Mouse (Mus musculus): ENCODE results near the gene Spry1. TPM values are rescaled to one million over a fixed set of nuclear protein-coding genes. Genes with fewer than 3 reads are reported as not detected.
"Not testable (repeated sequence)": the region's sequence is repeated elsewhere in the genome, so short reads cannot be mapped to it uniquely, and the experiment has no call there.

Gene Spry1
- polyA plus RNA-seq (2016; fragmentation: Nextera tagmentation; extraction: Ambion mirVana), result 6.9 and 7.1 TPM in 2 replicates

- Histone ChIP-seq H3K27me3 (peaks cover 17% of the 10 kb centered on the region), H3K36me3 (peaks cover 13% of the 10 kb centered on the region), H3K27ac (peak within 1 kb of the TSS; percentile 89), H3K9ac (peak within 1 kb of the TSS; percentile 74), H3K4me2 (replicated peaks) (peak within 1 kb of the TSS; percentile 90), H3K4me1 (peaks cover 25% of the 10 kb centered on the region), H3K9me3 (replicated peaks) (no peaks in the 10 kb centered on the region), H3K4me3 (peak within 1 kb of the TSS; percentile 83)
- under 1% methylated on average over 38 of the region's 38 CpGs for WGBS
- ATAC-seq (ENCODE audit: low FRiP score), result peak; percentile 91
Measured at GRCm38 (mm10) chr3:37639690-37640089, at the start of gene Spry1. Gene Spry1, plus strand, starts transcription at chr3:37639947.

DNA sequence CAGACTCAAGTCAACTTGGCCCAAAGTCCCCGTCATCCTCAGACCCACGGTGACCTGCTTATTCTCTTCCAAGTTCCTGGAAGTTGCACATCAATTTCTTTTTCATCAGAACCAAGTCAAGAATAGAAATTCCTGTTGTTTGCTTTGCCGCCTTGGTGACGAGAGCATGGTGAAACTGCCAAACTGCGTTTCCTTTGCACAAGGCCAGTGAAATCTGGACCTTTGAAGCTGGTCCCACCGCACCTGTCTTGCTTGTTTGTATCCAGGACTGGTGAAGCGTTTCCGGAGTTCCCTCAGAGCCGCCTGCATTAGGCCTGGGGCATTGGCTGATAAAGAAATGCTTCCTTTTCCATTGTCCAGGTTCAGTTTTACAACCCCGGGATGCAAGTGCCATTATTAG, 44.0 kb upstream of the Spry1 start:
- 78% methylated on average over 10 of the region's 10 CpGs for WGBS
- no peaks in the 10 kb centered on the region for H3K4me1 ChIP-seq
- ATAC-seq (ENCODE audit: low FRiP score), result no peak

GRCm38 (mm10) chr3:37596519-37596918, 43.2 kb upstream of the Spry1 start:
- no peak overlapping the region for H3K4me2 ChIP-seq (replicated peaks)
- 65% methylated on average over 6 of the region's 6 CpGs for WGBS
- no peak overlapping the region for H3K4me3 ChIP-seq
- H3K27ac ChIP-seq, result no peak overlapping the region
- H3K27me3 ChIP-seq, result no peaks in the 10 kb centered on the region
- H3K9me3 ChIP-seq (replicated peaks), result no peaks in the 10 kb centered on the region
- H3K36me3 ChIP-seq, result no peaks in the 10 kb centered on the region
- ATAC-seq (ENCODE audit: low FRiP score), result no peak
- H3K9ac ChIP-seq, result no peak overlapping the region
- no peaks in the 10 kb centered on the region for H3K4me1 ChIP-seq

More for the DNA sequence above, 44.0 kb upstream of the Spry1 start:
- Histone ChIP-seq H3K4me3 (no peak overlapping the region), H3K27me3 (no peaks in the 10 kb centered on the region), H3K36me3 (no peaks in the 10 kb centered on the region), H3K27ac (no peak overlapping the region), H3K9ac (no peak overlapping the region), H3K4me2 (replicated peaks) (no peak overlapping the region), H3K9me3 (replicated peaks) (no peaks in the 10 kb centered on the region)

GRCm38 (mm10) chr3:37597200-37597599, 42.5 kb upstream of the Spry1 start:
- Histone ChIP-seq H3K27me3 (no peaks in the 10 kb centered on the region), H3K36me3 (no peaks in the 10 kb centered on the region), H3K27ac (no peak overlapping the region), H3K4me1 (no peaks in the 10 kb centered on the region), H3K9me3 (replicated peaks) (no peaks in the 10 kb centered on the region), H3K9ac (no peak overlapping the region), H3K4me2 (replicated peaks) (no peak overlapping the region), H3K4me3 (no peak overlapping the region)
- WGBS, result 82% methylated on average over 5 of the region's 5 CpGs
- no peak for ATAC-seq (ENCODE audit: low FRiP score)

DNA sequence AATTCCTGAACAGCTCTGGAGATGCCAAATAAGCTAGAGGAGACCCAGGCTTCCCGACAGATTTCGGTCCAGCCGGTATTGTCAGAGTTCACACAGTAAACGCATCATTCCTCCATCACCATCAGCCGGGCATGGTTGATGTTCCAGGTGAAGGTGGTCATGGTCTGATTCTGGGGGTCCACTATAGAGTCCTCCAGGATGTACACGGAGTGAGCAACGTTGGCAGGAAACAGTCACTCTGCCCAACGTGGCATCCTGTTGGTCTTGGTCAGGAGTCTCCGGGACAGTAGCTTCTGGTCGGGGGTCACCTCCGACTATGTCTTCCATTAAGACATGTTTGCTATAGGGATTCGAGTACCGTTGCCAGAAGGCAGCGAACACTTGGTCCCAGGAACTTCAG, 40.1 kb upstream of the Spry1 start:
- H3K27ac ChIP-seq; H3K9ac ChIP-seq; ATAC-seq (ENCODE audit: low FRiP score); H3K27me3 ChIP-seq; H3K36me3 ChIP-seq; H3K4me1 ChIP-seq; H3K9me3 ChIP-seq (replicated peaks); H3K4me3 ChIP-seq; H3K4me2 ChIP-seq (replicated peaks): not testable (repeated sequence)
- WGBS, result 94% methylated on average over 14 of the region's 14 CpGs

- H3K4me1 ChIP-seq, result peaks cover 5% of the 10 kb centered on the region
- no peak overlapping the region for H3K27ac ChIP-seq
- no peak overlapping the region for H3K9ac ChIP-seq
- H3K9me3 ChIP-seq (replicated peaks), result peaks cover 3% of the 10 kb centered on the region; the same call in 1 of the 2 replicates
- no peak overlapping the region for H3K4me2 ChIP-seq (replicated peaks)
- no peaks in the 10 kb centered on the region for H3K27me3 ChIP-seq
- WGBS, result 95% methylated on average over 9 of the region's 9 CpGs
- ATAC-seq (ENCODE audit: low FRiP score), result no peak
- no peak overlapping the region for H3K4me3 ChIP-seq
- no peaks in the 10 kb centered on the region for H3K36me3 ChIP-seq
Measured at GRCm38 (mm10) chr3:37602356-37602755, 37.4 kb upstream of the Spry1 start.

DNA sequence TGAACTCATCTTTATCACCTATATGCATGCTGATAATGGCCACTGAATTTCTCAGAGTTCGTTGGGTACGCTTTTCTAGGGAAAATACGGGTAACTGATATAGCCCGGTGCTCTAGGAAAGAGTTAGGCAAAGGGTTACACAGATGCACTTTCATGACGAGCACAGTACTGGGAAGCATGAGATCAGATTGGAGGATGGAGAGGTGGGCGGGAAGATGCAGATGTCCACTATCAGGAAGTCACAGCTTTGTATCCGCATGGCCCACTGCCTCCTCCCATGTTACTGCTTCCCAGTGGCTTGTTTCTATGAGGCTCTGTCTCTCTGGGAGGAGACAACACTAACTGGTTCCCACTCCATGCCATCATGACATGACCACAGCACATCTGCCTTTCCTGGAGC, 36.9 kb upstream of the Spry1 start:
- peaks cover 5% of the 10 kb centered on the region for H3K4me1 ChIP-seq
- peaks cover 3% of the 10 kb centered on the region; the same call in 1 of the 2 replicates for H3K9me3 ChIP-seq (replicated peaks)
- no peaks in the 10 kb centered on the region for H3K27me3 ChIP-seq
- 84% methylated on average over 7 of the region's 7 CpGs for WGBS
- ATAC-seq (ENCODE audit: low FRiP score), result no peak
- no peak overlapping the region for H3K4me3 ChIP-seq
- no peak overlapping the region for H3K4me2 ChIP-seq (replicated peaks)
- H3K9ac ChIP-seq, result no peak overlapping the region
- H3K27ac ChIP-seq, result no peak overlapping the region
- no peaks in the 10 kb centered on the region for H3K36me3 ChIP-seq

GRCm38 (mm10) chr3:37603541-37603940, 36.2 kb upstream of the Spry1 start:
- no peak overlapping the region for H3K9ac ChIP-seq
- WGBS, result 83% methylated on average over 3 of the region's 3 CpGs
- no peaks in the 10 kb centered on the region for H3K36me3 ChIP-seq
- ATAC-seq (ENCODE audit: low FRiP score), result no peak
- no peak overlapping the region for H3K27ac ChIP-seq
- no peak overlapping the region for H3K4me3 ChIP-seq
- peaks cover 5% of the 10 kb centered on the region for H3K4me1 ChIP-seq
- no peaks in the 10 kb centered on the region for H3K27me3 ChIP-seq
- H3K4me2 ChIP-seq (replicated peaks), result no peak overlapping the region
- H3K9me3 ChIP-seq (replicated peaks), result peaks cover 3% of the 10 kb centered on the region; the same call in 1 of the 2 replicates

DNA sequence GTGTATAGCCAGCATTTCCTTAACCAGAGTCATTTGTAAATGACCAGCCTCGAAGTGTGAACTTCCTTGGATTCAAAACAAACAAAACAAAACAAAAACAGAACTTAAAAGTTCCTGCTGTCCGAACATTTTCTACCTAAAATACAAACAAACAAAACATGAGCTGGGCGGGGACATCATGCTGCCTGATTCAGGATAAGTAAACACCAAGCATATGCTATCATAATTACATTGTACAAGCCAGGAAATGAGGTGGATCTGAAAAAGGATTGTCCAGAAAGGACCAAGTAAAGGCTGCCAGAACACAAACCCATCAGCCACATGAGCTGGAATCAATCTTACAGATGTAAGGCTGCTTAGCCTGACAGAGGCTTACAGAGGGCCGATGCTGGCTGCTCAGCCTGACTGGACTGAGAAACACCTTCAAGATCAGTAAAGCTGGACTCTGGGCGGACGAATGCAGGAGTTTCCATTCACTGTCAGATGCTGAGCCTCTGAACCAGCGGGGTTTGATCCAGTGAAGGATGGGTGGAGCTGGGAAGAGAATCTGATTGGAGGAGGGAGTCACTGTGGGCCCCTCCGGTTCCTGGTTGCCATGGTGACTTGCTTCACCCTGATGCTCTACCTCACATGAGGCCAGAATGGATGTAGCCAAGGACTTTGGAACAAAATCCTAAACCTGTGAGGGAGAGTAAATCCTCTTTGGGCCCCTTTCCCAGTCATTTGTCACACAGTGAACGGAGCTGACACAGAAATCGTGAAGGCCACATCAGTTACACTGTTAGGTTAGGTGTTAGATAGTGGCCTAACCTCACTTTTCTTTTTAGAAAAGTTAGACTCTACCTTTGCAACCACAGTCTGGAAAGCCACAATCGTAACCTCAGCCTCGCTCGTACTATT, 34.5 kb upstream of the Spry1 start:
- Histone ChIP-seq H3K36me3 (no peaks in the 10 kb centered on the region), H3K9me3 (replicated peaks) (peaks cover 7% of the 10 kb centered on the region; the same call in 1 of the 2 replicates), H3K4me2 (replicated peaks) (no peak overlapping the region), H3K4me3 (no peak overlapping the region), H3K27ac (no peak overlapping the region), H3K27me3 (no peaks in the 10 kb centered on the region), H3K4me1 (peaks cover 5% of the 10 kb centered on the region), H3K9ac (no peak overlapping the region)
- no peak for ATAC-seq (ENCODE audit: low FRiP score)
- WGBS, result 71% methylated on average over 13 of the region's 13 CpGs

DNA sequence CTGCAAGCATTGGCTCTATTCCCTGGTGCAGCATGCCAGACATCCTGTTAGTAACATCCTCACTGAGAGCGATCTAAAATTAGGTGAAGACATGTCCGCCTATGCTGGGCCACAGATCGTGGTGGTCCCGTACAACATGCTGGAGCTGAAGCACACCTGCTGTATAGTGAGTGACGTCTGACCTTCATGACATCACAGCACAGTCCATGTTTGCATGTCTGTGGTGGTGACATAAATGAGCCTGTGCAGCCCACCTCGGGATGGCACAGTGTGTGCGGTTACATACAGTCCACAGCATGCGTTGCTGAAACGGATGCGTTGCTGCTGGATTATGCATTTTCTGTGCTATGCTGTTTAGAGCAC, 33.9 kb upstream of the Spry1 start:
- ATAC-seq (ENCODE audit: low FRiP score), result no peak

DNA sequence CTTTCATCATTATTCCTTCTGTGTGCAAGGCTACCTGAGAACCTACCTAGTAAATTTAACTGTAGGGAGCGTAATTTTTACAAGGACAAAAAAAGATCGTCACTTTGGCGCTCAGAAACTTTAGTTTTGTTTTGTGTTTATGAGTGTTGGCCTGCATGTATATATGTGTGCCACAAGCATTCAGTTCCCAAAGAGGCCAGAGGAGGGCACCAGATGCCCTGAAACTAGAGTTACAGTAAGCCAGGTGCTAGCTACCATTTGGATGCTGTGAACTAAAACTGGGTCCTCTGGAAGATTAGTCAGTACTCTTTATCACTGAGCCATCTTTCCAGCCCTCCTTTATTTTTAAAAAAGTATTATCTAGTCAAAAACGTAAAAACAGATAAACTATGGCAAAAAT, 30.8 kb upstream of the Spry1 start:
- H3K9me3 ChIP-seq (replicated peaks), result peaks cover 8% of the 10 kb centered on the region; the same call in 1 of the 2 replicates
- H3K9ac ChIP-seq, result no peak overlapping the region
- WGBS, result 87% methylated on average over 4 of the region's 4 CpGs
- H3K4me2 ChIP-seq (replicated peaks), result no peak overlapping the region
- no peaks in the 10 kb centered on the region for H3K27me3 ChIP-seq
- H3K36me3 ChIP-seq, result no peaks in the 10 kb centered on the region
- H3K4me3 ChIP-seq, result no peak overlapping the region
- H3K4me1 ChIP-seq, result peaks cover 9% of the 10 kb centered on the region
- no peak overlapping the region for H3K27ac ChIP-seq
- ATAC-seq (ENCODE audit: low FRiP score), result no peak

More for the DNA sequence above, 33.9 kb upstream of the Spry1 start:
- no peak overlapping the region for H3K9ac ChIP-seq
- H3K36me3 ChIP-seq, result no peaks in the 10 kb centered on the region
- H3K4me1 ChIP-seq, result peaks cover 5% of the 10 kb centered on the region
- no peak overlapping the region for H3K4me3 ChIP-seq
- H3K27ac ChIP-seq, result no peak overlapping the region
- H3K27me3 ChIP-seq, result no peaks in the 10 kb centered on the region
- no peak overlapping the region for H3K4me2 ChIP-seq (replicated peaks)
- peaks cover 8% of the 10 kb centered on the region; the same call in 1 of the 2 replicates for H3K9me3 ChIP-seq (replicated peaks)
- WGBS, result 90% methylated on average over 10 of the region's 10 CpGs

DNA sequence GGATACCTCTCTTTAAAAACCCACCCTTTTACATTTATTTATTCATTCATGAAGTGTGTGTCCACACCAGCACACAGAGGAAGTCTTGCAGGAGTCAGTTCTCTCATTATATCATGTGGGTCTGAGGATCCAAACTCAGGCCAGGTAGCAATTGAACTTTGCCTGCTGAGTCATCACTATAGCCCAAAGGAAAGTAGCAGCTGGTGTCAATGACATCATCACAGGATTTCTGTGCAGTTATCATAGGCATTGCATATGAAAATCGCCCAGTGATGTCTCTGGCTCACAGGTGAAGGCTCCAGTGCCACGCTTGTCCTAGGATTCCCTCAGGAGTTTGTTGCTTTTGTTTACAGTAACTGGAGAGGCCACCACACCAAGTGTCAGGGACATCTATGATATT, 29.1 kb upstream of the Spry1 start:
- H3K9ac ChIP-seq, result no peak overlapping the region
- no peak overlapping the region for H3K4me3 ChIP-seq
- no peaks in the 10 kb centered on the region for H3K36me3 ChIP-seq
- no peak overlapping the region for H3K4me2 ChIP-seq (replicated peaks)
- H3K4me1 ChIP-seq, result peaks cover 4% of the 10 kb centered on the region; the same call in 1 of the 2 replicates
- ATAC-seq (ENCODE audit: low FRiP score), result no peak
- H3K27me3 ChIP-seq, result no peaks in the 10 kb centered on the region
- H3K9me3 ChIP-seq (replicated peaks), result peaks cover 8% of the 10 kb centered on the region; the same call in 1 of the 2 replicates
- no peak overlapping the region for H3K27ac ChIP-seq
- WGBS, result 93% methylated on average over 2 of the region's 2 CpGs

GRCm38 (mm10) chr3:37613722-37614121, 26.0 kb upstream of the Spry1 start:
- H3K36me3 ChIP-seq, result no peaks in the 10 kb centered on the region
- peaks cover 4% of the 10 kb centered on the region; the same call in 1 of the 2 replicates for H3K4me1 ChIP-seq
- no peak overlapping the region for H3K4me2 ChIP-seq (replicated peaks)
- ATAC-seq (ENCODE audit: low FRiP score), result no peak
- no peak overlapping the region for H3K9ac ChIP-seq
- 64% methylated on average over 10 of the region's 10 CpGs for WGBS
- no peaks in the 10 kb centered on the region for H3K27me3 ChIP-seq
- no peak overlapping the region for H3K27ac ChIP-seq
- 0 out of 2 replicates have a peak, but pooled peaks cover 5% of the 10 kb centered on the region for H3K9me3 ChIP-seq (replicated peaks)
- H3K4me3 ChIP-seq, result no peak overlapping the region

Measured in hindbrain, embryonic 12.5 days (tissue).